Mouse (Mus musculus) adrenal gland, adult 8-10 months (tissue): ENCODE measurements around the gene 2610528J11Rik. TPM values are rescaled to one million over a fixed set of nuclear protein-coding genes. Genes with fewer than 3 reads are reported as not detected.

Experiments
- DNase-seq: peaks from one replicate; pipeline ENCODE4 v3.0.0; 2022
- total RNA-seq, 4 experiments: library from RNA; stranded (reverse); gene quantifications; 2 replicates each; pipeline ENCODE4 v1.2.4; 2022

The 2610528J11Rik gene
- total RNA-seq, 4 experiments from 2014 or later = not detected

GRCm38 (mm10) chr4:118542510-118543157 lies 15.8 kb downstream of the 2610528J11Rik start:
- DNase-seq = no peak

GRCm38 (mm10) chr4:118543158-118543530 lies 16.3 kb downstream of the 2610528J11Rik start:
- no peak for DNase-seq

GRCm38 (mm10) chr4:118543592-118544260 lies 16.9 kb downstream of the 2610528J11Rik start, which contains the start of gene Tmem125:
Gene Tmem125, minus strand, starts transcription at chr4:118544044.
- DNase-seq = peak; percentile 44

DNA sequence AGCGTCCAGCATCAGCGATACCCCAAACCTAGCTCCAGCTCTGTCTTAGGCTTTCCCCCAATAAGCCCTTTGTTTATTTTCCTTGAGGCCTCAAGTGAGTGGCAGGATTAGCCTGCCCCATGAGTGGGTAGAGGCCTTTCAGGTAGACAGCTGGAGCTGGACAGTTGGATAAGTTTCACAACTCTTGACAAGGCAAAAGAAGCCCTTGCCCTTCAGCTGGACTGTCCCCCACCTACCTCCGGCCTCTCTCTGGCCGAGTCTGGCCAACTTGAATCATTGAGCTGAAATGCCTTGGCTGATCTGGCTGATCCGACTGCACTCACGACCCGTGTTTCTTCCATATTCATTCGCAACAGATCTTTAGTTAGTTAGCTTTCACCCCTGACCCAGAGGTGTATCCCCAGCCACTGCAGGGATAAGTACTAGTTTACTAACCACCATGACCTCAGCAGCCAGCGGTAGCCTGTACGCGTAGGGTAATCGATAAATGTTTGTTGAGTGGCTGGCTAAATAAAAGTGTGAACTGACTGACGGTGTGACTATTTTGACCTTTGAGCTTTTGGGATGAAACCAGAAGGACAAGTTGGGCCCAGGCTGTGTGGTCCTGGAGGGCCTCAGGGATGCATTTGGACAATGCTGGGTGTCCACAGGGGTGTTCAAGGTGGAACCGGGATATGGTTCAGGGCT lies 17.8 kb downstream of the 2610528J11Rik start:
- DNase-seq = no peak

GRCm38 (mm10) chr4:118547424-118548129 lies 20.8 kb downstream of the 2610528J11Rik start:
- peak; percentile 51 for DNase-seq

- DNase-seq = peak; percentile 5
These were observed 21.3 kb downstream of the 2610528J11Rik start for GRCm38 (mm10) chr4:118548130-118548480.

DNA sequence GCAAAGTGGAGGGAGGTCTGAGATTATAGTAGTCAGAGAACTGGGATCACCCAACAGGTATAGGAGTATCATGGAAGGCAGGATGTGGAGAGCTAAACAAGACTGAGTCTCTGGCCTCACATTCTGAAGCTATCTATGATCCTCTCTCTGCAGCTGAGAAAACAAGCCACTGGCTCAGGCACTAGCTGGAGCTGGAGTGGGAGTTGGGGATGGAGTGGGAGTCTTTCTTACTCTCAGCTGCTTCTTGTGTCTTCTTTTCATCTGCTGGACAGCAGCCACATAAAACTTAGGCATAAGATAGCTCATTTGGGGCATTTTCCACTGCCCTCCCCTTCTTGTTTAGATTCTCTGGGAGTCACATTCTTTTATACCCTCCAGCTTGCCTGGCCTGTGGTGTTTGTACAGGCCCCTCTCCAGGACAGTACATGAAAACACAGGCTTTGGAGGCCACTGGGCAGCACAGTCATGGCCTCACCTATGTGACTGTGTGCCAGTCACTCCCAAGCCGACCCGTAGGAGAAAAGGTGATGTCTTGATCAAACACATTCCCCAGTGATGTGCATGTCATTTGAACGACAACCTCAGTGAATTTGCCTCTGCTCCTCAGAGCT lies 26.3 kb downstream of the 2610528J11Rik start:
- no peak for DNase-seq

DNA sequence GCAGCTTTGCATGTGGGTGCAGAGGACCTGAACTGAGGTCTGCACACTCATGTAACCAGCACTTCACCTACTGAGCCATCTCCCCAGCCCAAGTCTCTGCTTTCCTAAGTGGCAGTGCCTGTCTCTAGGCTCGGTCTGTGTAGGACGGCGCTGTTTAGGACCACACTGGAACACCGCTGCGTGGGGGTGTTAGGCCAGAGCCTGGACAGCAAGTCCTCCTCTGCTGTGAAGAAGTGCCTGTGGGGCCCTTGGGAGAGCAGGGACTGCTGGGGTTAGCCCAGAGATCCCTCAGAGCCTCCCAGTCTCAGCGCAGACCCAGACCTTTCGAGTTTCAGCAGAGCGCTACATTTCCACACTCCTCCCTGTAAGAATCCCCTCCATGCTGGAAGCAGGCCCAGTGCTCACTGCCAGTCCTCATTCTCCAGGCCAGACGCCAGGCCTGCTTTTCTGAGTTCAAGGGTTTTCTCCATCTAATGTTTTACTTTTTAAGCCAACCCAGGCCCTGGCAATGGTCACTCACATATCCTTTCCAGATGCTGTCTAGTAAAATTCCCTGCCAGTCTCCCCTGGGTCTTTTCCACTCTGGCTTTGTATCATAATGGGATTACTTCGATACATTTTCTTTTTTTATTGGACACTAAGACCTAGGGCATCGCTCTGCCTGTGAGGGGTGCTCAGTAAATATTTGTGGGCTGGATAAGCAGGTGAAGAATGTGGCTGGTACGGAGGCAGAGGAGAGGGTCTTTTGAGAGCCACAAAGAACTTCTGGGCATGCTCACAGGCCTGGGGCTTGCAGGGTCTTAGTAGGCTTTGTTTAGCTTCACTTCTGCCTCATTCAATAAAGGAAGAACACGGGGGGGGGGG lies 37.5 kb downstream of the 2610528J11Rik start:
- no peak for DNase-seq

DNA sequence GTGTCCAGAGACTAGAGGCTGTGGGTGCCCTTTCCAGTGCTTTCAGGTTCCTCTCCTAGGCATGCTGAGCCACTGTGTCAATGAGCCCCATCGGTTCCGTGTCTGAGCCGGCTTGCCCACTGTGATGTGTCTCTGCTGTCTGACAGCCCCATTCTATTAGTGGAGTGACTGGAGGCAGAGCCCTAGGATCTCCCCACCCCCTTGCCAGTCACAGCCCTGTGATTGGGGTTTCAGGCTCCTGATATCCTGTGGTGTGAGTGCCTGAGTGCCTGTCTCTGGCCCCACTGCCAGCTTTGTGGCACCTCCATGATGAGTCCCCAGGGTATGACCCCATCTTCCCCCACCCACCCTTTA lies 38.1 kb downstream of the 2610528J11Rik start:
- DNase-seq = no peak

- DNase-seq = no peak
These were observed 39.4 kb downstream of the 2610528J11Rik start for GRCm38 (mm10) chr4:118566161-118566676.

- no peak for DNase-seq
These were observed 41.9 kb downstream of the 2610528J11Rik start for GRCm38 (mm10) chr4:118568709-118569108.

DNA sequence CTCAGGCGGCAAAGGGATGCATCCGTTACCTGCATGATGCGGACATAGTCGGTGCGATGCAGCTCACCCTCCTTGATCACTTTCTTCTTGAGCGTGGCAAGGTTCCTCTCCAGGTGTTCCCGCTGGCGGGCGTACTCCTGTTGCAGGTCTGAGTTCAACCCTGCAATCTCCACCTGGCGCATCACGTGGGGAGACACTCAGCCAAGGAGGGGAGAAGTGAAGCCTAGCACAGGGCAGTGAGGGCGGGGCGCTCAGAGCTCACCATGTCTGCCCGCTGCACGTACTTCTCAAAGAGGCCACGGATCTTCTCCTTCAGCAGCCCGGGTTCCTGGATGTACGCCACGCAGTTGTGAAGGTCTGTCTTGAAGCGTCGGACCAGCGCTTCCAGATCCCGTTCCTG lies 42.5 kb downstream of the 2610528J11Rik start:
- no peak for DNase-seq

- DNase-seq = no peak
These were observed 44.6 kb downstream of the 2610528J11Rik start for GRCm38 (mm10) chr4:118571441-118571840.

DNA sequence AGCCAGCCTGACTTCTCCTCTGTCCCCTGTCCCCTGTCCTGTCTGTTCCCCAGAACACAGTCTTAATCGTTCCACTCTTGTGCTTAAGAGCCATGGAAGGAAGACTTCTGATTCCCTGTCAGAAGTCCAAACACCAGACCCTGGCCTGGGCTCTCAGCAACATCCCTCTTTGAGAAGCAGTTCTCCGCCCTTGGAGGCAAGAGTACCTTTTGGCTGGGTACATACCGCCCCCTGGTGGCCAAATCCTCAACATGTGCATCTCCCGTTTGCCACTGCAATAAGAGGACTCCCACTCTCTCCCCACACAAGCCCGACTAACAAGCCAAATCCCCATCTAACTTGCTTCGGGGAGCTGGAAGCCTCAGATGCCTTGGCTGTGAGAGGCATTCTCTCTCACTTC lies 49.3 kb downstream of the 2610528J11Rik start:
- DNase-seq = peak; percentile 21

- no peak for DNase-seq
These were observed 52.5 kb downstream of the 2610528J11Rik start for GRCm38 (mm10) chr4:118579313-118579712.

Other genes with a start within 250 kb of the 2610528J11Rik start
- gene Ptprf, start 235.6 kb upstream of the 2610528J11Rik start, total RNA-seq = 10 to 100 TPM; 49.6 to 81.8 (median 63.1) TPM
- gene Szt2, start 117.7 kb upstream of the 2610528J11Rik start, total RNA-seq = 10 to 100 TPM; 22.4 to 45.1 (median 31.7) TPM
- 10 to 100 TPM; 61.3 to 67.6 (median 66.8) TPM for gene Med8, start 117.7 kb upstream of the 2610528J11Rik start, total RNA-seq
- 100 to 1,000 TPM in 2 of 4 experiments, 10 to 100 TPM in 2; 73.8 to 108 (median 99.3) TPM for gene Elovl1, start 98.9 kb upstream of the 2610528J11Rik start, total RNA-seq
- gene Cdc20, start 89.6 kb upstream of the 2610528J11Rik start, total RNA-seq = 1 to 10 TPM; 2.7 to 4.8 (median 3.8) TPM
- under 1 TPM in 1 of 4 experiments, not detected in 3; 0.15 TPM for gene Mpl, start 69.5 kb upstream of the 2610528J11Rik start, total RNA-seq
- 10 to 100 TPM; 30.0 to 53.6 (median 45.1) TPM for gene Tie1, start 36.9 kb upstream of the 2610528J11Rik start, total RNA-seq
- gene Tmem125, start 17.0 kb downstream of the 2610528J11Rik start, total RNA-seq = not detected
- under 1 TPM in 2 of 4 experiments, not detected in 2; 0.06 to 0.22 TPM for gene Cfap57, start 93.8 kb downstream of the 2610528J11Rik start, total RNA-seq
- gene Ebna1bp2, start 93.8 kb downstream of the 2610528J11Rik start, total RNA-seq = 10 to 100 TPM; 69.8 to 83.0 (median 76.6) TPM
- not detected for gene Olfr62, start 132.0 kb downstream of the 2610528J11Rik start, total RNA-seq
- gene Olfr1342, start 165.8 kb downstream of the 2610528J11Rik start, total RNA-seq = not detected
- not detected for gene Olfr1341, start 176.5 kb downstream of the 2610528J11Rik start, total RNA-seq
- gene Olfr1340, start 193.1 kb downstream of the 2610528J11Rik start, total RNA-seq = not detected
- gene Olfr1339, start 205.2 kb downstream of the 2610528J11Rik start, total RNA-seq = not detected
- gene Olfr1338, start 231.7 kb downstream of the 2610528J11Rik start, total RNA-seq = not detected